Mouse (Mus musculus) adrenal gland, adult 2 months (tissue): Measurements from ENCODE around the gene Vmn1r48. TPM values are rescaled to one million over a fixed set of nuclear protein-coding genes. Genes with fewer than 3 reads are reported as not detected.
"Not testable (repeated sequence)": the region's sequence is repeated elsewhere in the genome, so short reads cannot be mapped to it uniquely, and the experiment has no call there.

ENCODE experiments used
- DNase-seq: peaks from one replicate; pipeline ENCODE4 v3.0.0; 2021
- long read RNA-seq: library from polyadenylated mRNA; stranded (forward); transcript quantifications from one replicate; pipeline ENCODE4 v2.0.0, GENCODE M21; 2021
- polyA plus RNA-seq: library from polyadenylated mRNA; depleted of rRNA; stranded (reverse); fragments of >200 nt; gene quantifications from 2 replicates; pipeline ENCODE4 v1.2.3, GENCODE M21; 2012; rRNA removed
- total RNA-seq, 2 experiments: library from RNA; stranded (reverse); gene quantifications; 2 replicates each; pipeline ENCODE4 v1.2.3; 2021

The Vmn1r48 gene
- total RNA-seq (not detected), polyA plus RNA-seq (not detected in 2 replicates)
- long read RNA-seq, result 0 reads

GRCm38 (mm10) chr6:90036741-90037140, at the start of gene Vmn1r48:
Gene Vmn1r48, minus strand, starts transcription at chr6:90036841.
- DNase-seq, result not testable (repeated sequence)

GRCm38 (mm10) chr6:90078406-90078805, 41.8 kb upstream of the Vmn1r48 start, which contains the start of gene Vmn1r49:
Gene Vmn1r49, minus strand, starts transcription at chr6:90078506.
- no peak for DNase-seq

GRCm38 (mm10) chr6:90015847-90016246, 20.8 kb downstream of the Vmn1r48 start, which contains the start of gene Vmn1r47:
Gene Vmn1r47, plus strand, starts transcription at chr6:90016147.
- DNase-seq, result not testable (repeated sequence)

GRCm38 (mm10) chr6:89985989-89986388, 50.7 kb downstream of the Vmn1r48 start:
- no peak for DNase-seq

Other genes starting within 250 kb of the Vmn1r48 start
- gene Vmn1r42, start 160.4 kb downstream of the Vmn1r48 start, total RNA-seq, result not detected
- not detected in 2 replicates for gene Vmn1r42, start 160.4 kb downstream of the Vmn1r48 start, polyA plus RNA-seq
- not detected for gene Vmn1r43, start 160.4 kb downstream of the Vmn1r48 start, total RNA-seq
- not detected in 2 replicates for gene Vmn1r43, start 160.4 kb downstream of the Vmn1r48 start, polyA plus RNA-seq
- not detected for gene Vmn1r44, start 153.2 kb downstream of the Vmn1r48 start, total RNA-seq
- gene Vmn1r44, start 153.2 kb downstream of the Vmn1r48 start, polyA plus RNA-seq, result not detected in 2 replicates
- gene Vmn1r45, start 96.2 kb downstream of the Vmn1r48 start, total RNA-seq, result not detected
- gene Vmn1r45, start 96.2 kb downstream of the Vmn1r48 start, polyA plus RNA-seq, result not detected in 2 replicates
- gene Vmn1r46, start 67.5 kb downstream of the Vmn1r48 start, total RNA-seq, result not detected
- gene Vmn1r46, start 67.5 kb downstream of the Vmn1r48 start, polyA plus RNA-seq, result not detected in 2 replicates
- not detected for gene Vmn1r47, start 20.7 kb downstream of the Vmn1r48 start, total RNA-seq
- not detected in 2 replicates for gene Vmn1r47, start 20.7 kb downstream of the Vmn1r48 start, polyA plus RNA-seq
- gene Vmn1r49, start 41.7 kb upstream of the Vmn1r48 start, total RNA-seq, result not detected
- not detected in 2 replicates for gene Vmn1r49, start 41.7 kb upstream of the Vmn1r48 start, polyA plus RNA-seq
- gene Vmn1r50, start 64.6 kb upstream of the Vmn1r48 start, total RNA-seq, result not detected
- not detected in 2 replicates for gene Vmn1r50, start 64.6 kb upstream of the Vmn1r48 start, polyA plus RNA-seq
- not detected for gene Vmn1r51, start 85.8 kb upstream of the Vmn1r48 start, total RNA-seq
- gene Vmn1r51, start 85.8 kb upstream of the Vmn1r48 start, polyA plus RNA-seq, result not detected in 2 replicates
- gene Vmn1r52, start 138.0 kb upstream of the Vmn1r48 start, total RNA-seq, result not detected
- gene Vmn1r52, start 138.0 kb upstream of the Vmn1r48 start, polyA plus RNA-seq, result not detected in 2 replicates
- not detected for gene V1ra8, start 166.0 kb upstream of the Vmn1r48 start, total RNA-seq
- gene V1ra8, start 166.0 kb upstream of the Vmn1r48 start, polyA plus RNA-seq, result not detected in 2 replicates
- gene Vmn1r53, start 187.6 kb upstream of the Vmn1r48 start, total RNA-seq, result not detected
- not detected in 2 replicates for gene Vmn1r53, start 187.6 kb upstream of the Vmn1r48 start, polyA plus RNA-seq
- gene Vmn1r54, start 209.5 kb upstream of the Vmn1r48 start, total RNA-seq, result not detected
- not detected in 2 replicates for gene Vmn1r54, start 209.5 kb upstream of the Vmn1r48 start, polyA plus RNA-seq